Mouse (Mus musculus): Measurements from ENCODE around the gene 1700057G04Rik.
"Not testable (repeated sequence)": the region's sequence is repeated elsewhere in the genome, so short reads cannot be mapped to it uniquely, and the experiment has no call there.

Gene 1700057G04Rik

GRCm38 (mm10) chr9:92305075-92305474 is 4.1 kb upstream of the 1700057G04Rik start:
- no peak for DNase-seq (ENCODE audit: low spot score)

- DNase-seq (ENCODE audit: low spot score): no peak
Measured at GRCm38 (mm10) chr9:92305620-92306220, 3.5 kb upstream of the 1700057G04Rik start.

GRCm38 (mm10) chr9:92316791-92317190 is 7.6 kb downstream of the 1700057G04Rik start:
- no peak for DNase-seq (ENCODE audit: low spot score)

- DNase-seq (ENCODE audit: low spot score): not testable (repeated sequence)
Measured at GRCm38 (mm10) chr9:92325936-92326335, 16.8 kb downstream of the 1700057G04Rik start.

GRCm38 (mm10) chr9:92326813-92327212 is 17.6 kb downstream of the 1700057G04Rik start:
- no peak for DNase-seq (ENCODE audit: low spot score)

GRCm38 (mm10) chr9:92331383-92331782 is 22.2 kb downstream of the 1700057G04Rik start:
- no peak for DNase-seq (ENCODE audit: low spot score)

- DNase-seq (ENCODE audit: low spot score): no peak
Measured at GRCm38 (mm10) chr9:92334845-92335244, 25.7 kb downstream of the 1700057G04Rik start.

- no peak for DNase-seq (ENCODE audit: low spot score)
Measured at GRCm38 (mm10) chr9:92335277-92335818, 26.2 kb downstream of the 1700057G04Rik start.

- no peak for DNase-seq (ENCODE audit: low spot score)
Measured at GRCm38 (mm10) chr9:92337063-92337462, 27.9 kb downstream of the 1700057G04Rik start.

- no peak for DNase-seq (ENCODE audit: low spot score)
Measured at GRCm38 (mm10) chr9:92337661-92338060, 28.5 kb downstream of the 1700057G04Rik start.

- no peak for DNase-seq (ENCODE audit: low spot score)
Measured at GRCm38 (mm10) chr9:92338954-92339353, 29.8 kb downstream of the 1700057G04Rik start.

- DNase-seq (ENCODE audit: low spot score): no peak
Measured at GRCm38 (mm10) chr9:92351924-92352323, 42.7 kb downstream of the 1700057G04Rik start.

- DNase-seq (ENCODE audit: low spot score): no peak
Measured at GRCm38 (mm10) chr9:92353306-92353705, 44.1 kb downstream of the 1700057G04Rik start.

- DNase-seq (ENCODE audit: low spot score): no peak
Measured at GRCm38 (mm10) chr9:92360691-92361310, 51.6 kb downstream of the 1700057G04Rik start.

GRCm38 (mm10) chr9:92363478-92363877 is 54.3 kb downstream of the 1700057G04Rik start:
- DNase-seq (ENCODE audit: low spot score): no peak

- no peak for DNase-seq (ENCODE audit: low spot score)
Measured at GRCm38 (mm10) chr9:92368920-92369319, 59.7 kb downstream of the 1700057G04Rik start.

- no peak for DNase-seq (ENCODE audit: low spot score)
Measured at GRCm38 (mm10) chr9:92373896-92374295, 64.7 kb downstream of the 1700057G04Rik start.

GRCm38 (mm10) chr9:92374705-92375199 is 65.6 kb downstream of the 1700057G04Rik start:
- DNase-seq (ENCODE audit: low spot score): no peak

- no peak for DNase-seq (ENCODE audit: low spot score)
Measured at GRCm38 (mm10) chr9:92375378-92375777, 66.2 kb downstream of the 1700057G04Rik start.

GRCm38 (mm10) chr9:92377967-92378366 is 68.8 kb downstream of the 1700057G04Rik start:
- no peak for DNase-seq (ENCODE audit: low spot score)

GRCm38 (mm10) chr9:92379240-92379639 is 70.1 kb downstream of the 1700057G04Rik start:
- DNase-seq (ENCODE audit: low spot score): no peak

- DNase-seq (ENCODE audit: low spot score): no peak
Measured at GRCm38 (mm10) chr9:92383415-92383814, 74.2 kb downstream of the 1700057G04Rik start.

GRCm38 (mm10) chr9:92384401-92384800 is 75.2 kb downstream of the 1700057G04Rik start:
- DNase-seq (ENCODE audit: low spot score): no peak
